Mouse (Mus musculus): ENCODE results near the gene Gpbar1. TPM values are rescaled to one million over a fixed set of nuclear protein-coding genes. Genes with fewer than 3 reads are reported as not detected.
A peak's percentile ranks its signal among the peaks of the same experiment; 100 is the strongest.
"Not testable (repeated sequence)": the region's sequence is repeated elsewhere in the genome, so short reads cannot be mapped to it uniquely, and the experiment has no call there.

The Gpbar1 gene
- polyA plus RNA-seq, 1 experiment from 2014 or later = 0.92 TPM

DNA sequence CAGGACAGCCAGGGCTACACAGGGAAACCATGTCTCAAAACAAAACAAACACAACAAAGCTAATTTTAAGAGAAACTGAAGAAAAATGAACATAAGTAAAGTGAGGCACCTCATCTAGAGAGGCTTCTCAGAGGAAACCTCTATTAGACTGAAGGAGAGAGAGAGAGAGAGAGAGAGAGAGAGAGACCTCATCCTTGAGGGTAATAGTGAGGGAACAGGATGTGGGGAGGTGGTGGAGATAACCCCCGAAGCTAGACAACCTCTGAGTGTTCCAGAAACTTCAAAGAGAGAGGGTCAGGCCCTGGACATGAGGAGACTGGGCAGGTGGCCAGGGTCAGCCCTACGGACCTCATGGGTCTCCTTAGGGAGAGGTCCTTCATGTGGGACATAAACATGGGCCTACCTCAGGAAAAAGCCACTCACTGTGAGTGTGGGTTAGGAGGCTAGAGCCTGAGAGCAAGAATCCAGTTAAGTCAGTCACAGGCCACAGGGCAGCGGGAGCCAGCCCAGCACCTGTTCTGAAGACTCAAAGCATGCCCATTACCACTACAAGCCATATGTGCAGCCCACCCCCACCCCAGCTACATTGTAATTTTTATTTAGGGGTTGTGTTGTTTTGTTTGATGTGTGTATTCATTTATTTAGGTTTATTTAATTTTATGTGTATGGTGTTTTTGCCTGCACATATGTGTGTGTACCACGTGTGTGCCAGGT, 37.9 kb downstream of the Gpbar1 start:
- peak; percentile 51 for DNase-seq (ENCODE audit: low spot score)

DNA sequence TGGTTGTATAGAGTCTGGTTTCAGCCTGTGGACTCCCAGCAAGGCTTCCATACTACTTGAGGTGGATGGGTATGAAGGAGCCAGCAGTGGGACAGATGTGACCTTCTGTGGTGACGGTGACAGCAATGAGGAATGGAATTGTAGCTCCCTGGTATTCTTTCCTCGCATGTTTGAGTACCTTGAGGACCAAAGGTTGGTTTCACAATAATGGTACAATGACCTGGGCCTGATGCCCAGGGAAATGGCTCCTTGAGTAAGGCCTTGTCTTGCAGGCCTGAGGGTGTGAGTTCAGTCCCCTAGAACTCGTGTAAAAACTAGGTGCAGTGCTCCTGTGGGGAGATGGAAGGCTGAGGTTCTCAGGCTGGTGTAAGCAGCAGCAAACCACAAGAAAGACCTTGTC, 40.4 kb downstream of the Gpbar1 start:
- DNase-seq (ENCODE audit: low spot score) = no peak

DNA sequence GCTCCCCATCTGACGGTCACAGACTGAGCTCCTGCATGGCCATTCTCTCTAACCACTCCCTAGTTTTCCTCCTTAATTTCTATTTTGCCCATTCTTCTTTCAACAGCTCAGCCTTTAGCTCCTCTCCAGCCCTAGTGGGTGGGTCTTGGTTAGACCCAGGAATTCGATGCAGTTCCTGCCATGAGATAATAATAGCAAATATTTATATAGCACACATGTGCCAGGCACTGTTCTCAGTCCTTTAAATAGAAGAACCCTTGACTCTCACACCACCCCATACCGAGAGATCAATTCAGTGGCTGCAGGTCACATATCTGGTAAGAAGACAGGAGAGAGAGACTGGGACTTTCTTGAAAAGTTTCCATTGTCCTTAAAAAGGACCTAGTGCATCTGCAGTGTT, 43.0 kb downstream of the Gpbar1 start:
- DNase-seq (ENCODE audit: low spot score) = no peak

DNA sequence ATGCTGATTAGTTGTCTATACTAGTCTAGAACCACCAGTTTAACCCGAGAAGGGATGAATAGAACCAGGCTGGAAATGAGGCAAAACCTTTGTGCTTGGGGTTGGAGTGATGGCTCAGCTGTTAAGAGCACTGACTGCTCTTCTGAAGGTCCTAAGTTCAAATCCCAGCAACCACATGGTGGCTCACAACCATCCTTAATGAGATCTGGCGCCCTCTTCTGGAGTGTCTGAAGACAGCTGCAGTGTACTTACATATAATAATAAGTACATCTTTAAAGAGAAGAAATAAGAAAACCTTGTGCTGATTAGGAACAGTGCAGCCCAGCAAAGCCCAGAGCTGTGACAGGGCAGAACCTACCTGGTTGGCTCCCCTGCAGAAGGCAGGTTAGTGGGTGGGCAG, 48.6 kb downstream of the Gpbar1 start:
- not testable (repeated sequence) for DNase-seq (ENCODE audit: low spot score)

Other genes starting within 250 kb of the Gpbar1 start
- 12.6 and 13.0 TPM in 2 replicates for gene Tns1, start 154.1 kb upstream of the Gpbar1 start, polyA plus RNA-seq (2015; fragmentation: Nextera tagmentation; extraction: Ambion mirVana)
- gene Rufy4, start 153.0 kb upstream of the Gpbar1 start, polyA plus RNA-seq (2015; fragmentation: Nextera tagmentation; extraction: Ambion mirVana) = 0.08 and 0.15 TPM in 2 replicates
- 0.15 and 0.20 TPM in 2 replicates for gene Cxcr2, start 124.6 kb upstream of the Gpbar1 start, polyA plus RNA-seq (2015; fragmentation: Nextera tagmentation; extraction: Ambion mirVana)
- gene Cxcr1, start 83.9 kb upstream of the Gpbar1 start, polyA plus RNA-seq (2015; fragmentation: Nextera tagmentation; extraction: Ambion mirVana) = not detected in 2 replicates
- 648 and 659 TPM in 2 replicates for gene Arpc2, start 42.5 kb upstream of the Gpbar1 start, polyA plus RNA-seq (2015; fragmentation: Nextera tagmentation; extraction: Ambion mirVana)
- 195 and 200 TPM in 2 replicates for gene Aamp, start 6.2 kb downstream of the Gpbar1 start, polyA plus RNA-seq (2015; fragmentation: Nextera tagmentation; extraction: Ambion mirVana)
- gene Pnkd, start 6.4 kb downstream of the Gpbar1 start, polyA plus RNA-seq (2015; fragmentation: Nextera tagmentation; extraction: Ambion mirVana) = 84.9 and 93.3 TPM in 2 replicates
- gene Tmbim1, start 27.1 kb downstream of the Gpbar1 start, polyA plus RNA-seq (2015; fragmentation: Nextera tagmentation; extraction: Ambion mirVana) = 10.9 and 12.2 TPM in 2 replicates
- gene Catip, start 83.6 kb downstream of the Gpbar1 start, polyA plus RNA-seq (2015; fragmentation: Nextera tagmentation; extraction: Ambion mirVana) = 0.20 and 0.33 TPM in 2 replicates
- 5.6 and 6.1 TPM in 2 replicates for gene Slc11a1, start 96.6 kb downstream of the Gpbar1 start, polyA plus RNA-seq (2015; fragmentation: Nextera tagmentation; extraction: Ambion mirVana)
- 55.5 and 56.1 TPM in 2 replicates for gene Ctdsp1, start 113.0 kb downstream of the Gpbar1 start, polyA plus RNA-seq (2015; fragmentation: Nextera tagmentation; extraction: Ambion mirVana)
- gene Vil1, start 130.8 kb downstream of the Gpbar1 start, polyA plus RNA-seq (2015; fragmentation: Nextera tagmentation; extraction: Ambion mirVana) = 0.29 and 0.30 TPM in 2 replicates
- gene Cnot9, start 227.5 kb downstream of the Gpbar1 start, polyA plus RNA-seq (2015; fragmentation: Nextera tagmentation; extraction: Ambion mirVana) = 63.2 and 66.6 TPM in 2 replicates

Measured in thymus, postnatal 0 days (tissue).